Mouse (Mus musculus) CD4-positive, CD25-positive, alpha-beta regulatory T cell, adult 2 months (primary cell): ENCODE results near the gene Nprl2.

Experiments used
- DNase-seq: peaks from one replicate; pipeline ENCODE4 v3.0.0-alpha.2; 2012; ENCODE audit warnings: low read depth, low spot score

Nprl2 gene

GRCm38 (mm10) chr9:107577871-107578270, 35.8 kb downstream of the Nprl2 start:
- DNase-seq: no peak

- DNase-seq: no peak
These were observed 36.6 kb downstream of the Nprl2 start, which contains the start of gene Naa80 for GRCm38 (mm10) chr9:107578587-107578986. Naa80 (plus strand) TSS chr9:107578887.

GRCm38 (mm10) chr9:107579023-107579900, 37.2 kb downstream of the Nprl2 start:
- no peak for DNase-seq

GRCm38 (mm10) chr9:107580501-107581317, 38.7 kb downstream of the Nprl2 start, which contains the start of gene Hyal3:
Hyal3 (plus strand) TSS chr9:107580818.
- DNase-seq: peak; percentile 92

GRCm38 (mm10) chr9:107581584-107581983, 39.6 kb downstream of the Nprl2 start:
- DNase-seq: no peak

- DNase-seq: no peak
These were observed 40.6 kb downstream of the Nprl2 start for GRCm38 (mm10) chr9:107582509-107583062.

- DNase-seq: no peak
These were observed 41.1 kb downstream of the Nprl2 start for GRCm38 (mm10) chr9:107583174-107583573.

- no peak for DNase-seq
These were observed 44.5 kb downstream of the Nprl2 start for GRCm38 (mm10) chr9:107586504-107586903.

GRCm38 (mm10) chr9:107586974-107587832, 45.2 kb downstream of the Nprl2 start, which contains the start of gene Ifrd2:
Ifrd2 (plus strand) TSS chr9:107587642.
- DNase-seq: peak; percentile 99

GRCm38 (mm10) chr9:107587833-107588639, 46.0 kb downstream of the Nprl2 start:
- no peak for DNase-seq

- DNase-seq: no peak
These were observed 48.2 kb downstream of the Nprl2 start for GRCm38 (mm10) chr9:107590058-107590772.

- DNase-seq: no peak
These were observed 48.7 kb downstream of the Nprl2 start for GRCm38 (mm10) chr9:107590773-107591060.

- no peak for DNase-seq
These were observed 51.3 kb downstream of the Nprl2 start for GRCm38 (mm10) chr9:107593101-107593976.

GRCm38 (mm10) chr9:107594281-107595062, 52.4 kb downstream of the Nprl2 start:
- DNase-seq: no peak
